Mouse (Mus musculus) liver, embryonic 11.5 days (tissue): ENCODE data around the gene Ccdc43. TPM values are rescaled to one million over a fixed set of nuclear protein-coding genes. Genes with fewer than 3 reads are reported as not detected.
"Not testable (repeated sequence)": the region's sequence is repeated elsewhere in the genome, so short reads cannot be mapped to it uniquely, and the experiment has no call there.

Source experiments
- ATAC-seq: fragments of 200-750 bp; cut with Nextera tagmentation; replicated peaks from 2 replicates; pipeline ENCODE4 v1.8.0; 2017; ENCODE audit warnings: moderate number of reproducible peaks, mild to moderate bottlenecking, moderate TSS enrichment, moderate library complexity; ENCODE audit not compliant: low FRiP score
- DNase-seq: peaks from one replicate; pipeline ENCODE4 v3.0.0-alpha.2; 2017; ENCODE audit warnings: low spot score
- H3K27ac ChIP-seq: fragments of 300-500 bp; sonication (generic); 2 replicates; pipeline ENCODE4 v1.5.1; 2014; ENCODE audit warnings: mild to moderate bottlenecking, low read depth, low read length, control low read depth
- H3K27me3 ChIP-seq: fragments of 300-500 bp; sonication (generic); replicated peaks from 2 replicates; pipeline ENCODE4 v1.6.1; 2014; ENCODE audit warnings: low read length, mixed read lengths; ENCODE audit not compliant: control insufficient read depth, insufficient read depth
- H3K36me3 ChIP-seq: fragments of 300-500 bp; sonication (generic); 2 replicates; pipeline ENCODE4 v1.6.1; 2014; ENCODE audit warnings: mild to moderate bottlenecking, low read length, moderate library complexity, mixed read lengths; ENCODE audit not compliant: control insufficient read depth, insufficient read depth
- H3K4me1 ChIP-seq: fragments of 300-500 bp; sonication (generic); replicated peaks from 2 replicates; pipeline ENCODE4 v1.6.1; 2014; ENCODE audit warnings: low read length, mixed read lengths; ENCODE audit not compliant: control insufficient read depth, insufficient read depth
- H3K4me2 ChIP-seq: fragments of 300-500 bp; sonication (generic); 2 replicates; pipeline ENCODE4 v1.6.1; 2014; ENCODE audit warnings: mild to moderate bottlenecking, control low read depth, moderate library complexity
- H3K4me3 ChIP-seq: fragments of 300-500 bp; sonication (generic); 2 replicates; pipeline ENCODE4 v1.5.1; 2014; ENCODE audit warnings: low read depth, low read length, control low read depth
- H3K9ac ChIP-seq: fragments of 300-500 bp; sonication (generic); 2 replicates; pipeline ENCODE4 v1.6.1; 2014; ENCODE audit warnings: low read depth, low read length, control low read depth
- H3K9me3 ChIP-seq: fragments of 300-500 bp; sonication (generic); 2 replicates; pipeline ENCODE4 v1.6.1; 2016; ENCODE audit warnings: low read length, inconsistent platforms, mixed read lengths; ENCODE audit not compliant: control insufficient read depth
- WGBS: fragments of 180-500 bp; shearing (Covaris S2); extraction: QIAGEN DNeasy Blood & Tissue Kit; methylation state at CpG from one replicate; pipeline ENCODE4 v1.1.7; 2014; 5-methylcytosine and 5-hydroxymethylcytosine counted together
- polyA plus RNA-seq: library from polyadenylated mRNA; unstranded; fragments of >200 nt; fragmentation: Nextera tagmentation; extraction: Ambion mirVana; gene quantifications from 2 replicates; pipeline ENCODE4 v1.2.1, GENCODE M21; 2014

The Ccdc43 gene
- polyA plus RNA-seq, 1 experiment from 2014 or later = 39.9 TPM

DNA sequence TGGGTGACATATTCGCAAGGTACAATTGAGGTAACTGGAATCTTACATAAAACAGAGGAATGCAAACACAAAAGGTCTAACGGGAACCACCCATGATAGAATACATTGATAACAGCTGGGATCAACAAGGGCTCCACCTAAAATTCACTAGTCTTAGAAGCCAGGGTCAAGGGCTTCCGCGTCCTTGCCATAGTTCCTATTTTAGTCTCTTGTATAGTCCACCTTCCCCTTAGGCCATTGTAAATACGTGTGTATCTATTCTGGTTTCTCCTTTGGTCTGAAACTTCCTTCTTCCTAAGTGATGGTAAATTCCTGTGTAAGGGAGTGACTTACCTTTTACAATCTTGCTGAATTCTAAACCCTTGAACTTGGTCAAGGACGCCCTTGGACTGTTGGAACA is 4.6 kb upstream of the Ccdc43 start:
- H3K9me3 ChIP-seq, DNase-seq, H3K27ac ChIP-seq, H3K4me3 ChIP-seq, H3K4me1 ChIP-seq, ATAC-seq, H3K4me2 ChIP-seq, H3K36me3 ChIP-seq, H3K27me3 ChIP-seq, H3K9ac ChIP-seq: not testable (repeated sequence)
- WGBS = 88% methylated on average over 5 of the region's 6 CpGs

DNA sequence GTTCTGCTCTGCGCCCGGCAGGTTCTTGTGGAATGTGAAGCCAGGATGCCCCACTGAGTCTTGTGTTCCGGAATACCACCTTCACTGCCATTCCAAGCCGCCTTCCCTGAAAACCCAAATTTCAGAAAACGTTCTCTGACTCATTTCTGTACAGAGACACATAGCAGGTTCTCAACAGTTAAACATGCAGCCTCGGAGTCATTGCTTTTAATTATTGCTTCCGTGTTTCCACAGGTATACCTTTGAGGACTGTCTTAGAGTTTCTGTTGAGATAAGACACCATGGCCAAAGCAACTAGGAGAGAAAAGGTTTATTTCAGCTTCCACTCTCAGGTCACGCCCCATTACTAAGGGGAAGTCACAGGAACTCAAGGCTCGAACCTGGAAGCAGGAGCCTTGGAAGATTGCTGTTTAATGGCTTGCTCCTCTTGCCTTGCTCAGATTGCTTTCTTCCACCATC is 465 bp upstream of the Ccdc43 start:
- H3K4me2 ChIP-seq = peak overlapping the region; percentile 86
- H3K27me3 ChIP-seq = no peaks in the 10 kb centered on the region
- peak overlapping the region; percentile 79 for H3K9ac ChIP-seq
- H3K36me3 ChIP-seq = no peaks in the 10 kb centered on the region
- no peaks in the 10 kb centered on the region for H3K9me3 ChIP-seq
- H3K4me1 ChIP-seq = peaks cover 7% of the 10 kb centered on the region
- 17% methylated on average over 9 of the region's 9 CpGs for WGBS
- DNase-seq (no peak), ATAC-seq (peak; percentile 28; the same call in 1 of the 2 replicates)
- H3K4me3 ChIP-seq = peak overlapping the region; percentile 78
- H3K27ac ChIP-seq = no peak overlapping the region

DNA sequence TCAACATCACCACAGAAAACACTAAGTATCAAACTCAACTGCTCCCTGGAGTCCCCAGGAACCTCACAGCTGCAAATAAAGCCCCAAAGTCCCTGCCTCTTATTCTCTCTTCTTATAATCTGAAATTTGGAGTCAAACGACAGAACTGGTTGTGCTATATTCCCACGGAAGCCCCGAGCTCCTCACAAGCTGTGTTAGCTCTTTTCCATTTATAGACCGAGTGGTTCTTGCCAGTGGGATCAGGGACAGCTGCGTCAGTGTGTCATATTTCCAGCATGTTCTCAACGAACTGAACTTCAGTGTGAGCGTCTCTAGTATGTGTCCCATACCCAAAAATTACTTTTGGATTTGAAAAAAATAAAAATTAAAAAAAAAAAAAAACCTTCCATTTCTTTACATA is 2.3 kb downstream of the Ccdc43 start:
- DNase-seq = no peak
- ATAC-seq = no peak
- H3K27ac ChIP-seq = no peak overlapping the region
- H3K27me3 ChIP-seq = no peaks in the 10 kb centered on the region
- H3K36me3 ChIP-seq = no peaks in the 10 kb centered on the region
- WGBS = 92% methylated on average over 7 of the region's 7 CpGs
- H3K9ac ChIP-seq = no peak overlapping the region
- no peaks in the 10 kb centered on the region for H3K9me3 ChIP-seq
- no peak overlapping the region for H3K4me2 ChIP-seq
- peaks cover 7% of the 10 kb centered on the region for H3K4me1 ChIP-seq
- H3K4me3 ChIP-seq = no peak overlapping the region

DNA sequence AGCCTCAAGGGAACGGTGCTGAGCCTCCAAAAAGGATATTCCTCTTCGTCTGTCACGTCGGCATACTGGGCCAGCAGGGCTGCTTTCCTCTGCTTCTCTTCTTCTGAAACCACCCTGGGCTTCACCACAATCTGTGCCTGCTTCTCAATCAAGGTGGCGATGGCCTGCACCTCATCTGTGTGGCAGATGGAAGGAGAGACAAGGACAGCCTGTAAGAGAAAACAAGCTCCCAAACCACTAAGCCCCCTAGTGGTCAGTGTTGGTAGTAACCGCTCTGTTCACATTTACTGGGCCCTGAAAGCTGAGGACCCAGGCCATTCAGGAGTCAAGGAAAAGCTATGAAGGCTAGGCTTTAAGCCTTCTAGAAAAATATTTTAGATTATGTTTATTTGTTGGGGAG is 7.4 kb downstream of the Ccdc43 start:
- no peak overlapping the region for H3K27ac ChIP-seq
- H3K27me3 ChIP-seq = no peaks in the 10 kb centered on the region
- ATAC-seq = no peak
- 66% methylated on average over 6 of the region's 6 CpGs for WGBS
- peaks cover 6% of the 10 kb centered on the region; the same call in 1 of the 2 replicates for H3K36me3 ChIP-seq
- H3K9ac ChIP-seq = no peak overlapping the region
- H3K9me3 ChIP-seq = no peaks in the 10 kb centered on the region
- H3K4me1 ChIP-seq = no peaks in the 10 kb centered on the region
- H3K4me3 ChIP-seq = no peak overlapping the region
- peak; percentile 50 for DNase-seq
- no peak overlapping the region for H3K4me2 ChIP-seq

DNA sequence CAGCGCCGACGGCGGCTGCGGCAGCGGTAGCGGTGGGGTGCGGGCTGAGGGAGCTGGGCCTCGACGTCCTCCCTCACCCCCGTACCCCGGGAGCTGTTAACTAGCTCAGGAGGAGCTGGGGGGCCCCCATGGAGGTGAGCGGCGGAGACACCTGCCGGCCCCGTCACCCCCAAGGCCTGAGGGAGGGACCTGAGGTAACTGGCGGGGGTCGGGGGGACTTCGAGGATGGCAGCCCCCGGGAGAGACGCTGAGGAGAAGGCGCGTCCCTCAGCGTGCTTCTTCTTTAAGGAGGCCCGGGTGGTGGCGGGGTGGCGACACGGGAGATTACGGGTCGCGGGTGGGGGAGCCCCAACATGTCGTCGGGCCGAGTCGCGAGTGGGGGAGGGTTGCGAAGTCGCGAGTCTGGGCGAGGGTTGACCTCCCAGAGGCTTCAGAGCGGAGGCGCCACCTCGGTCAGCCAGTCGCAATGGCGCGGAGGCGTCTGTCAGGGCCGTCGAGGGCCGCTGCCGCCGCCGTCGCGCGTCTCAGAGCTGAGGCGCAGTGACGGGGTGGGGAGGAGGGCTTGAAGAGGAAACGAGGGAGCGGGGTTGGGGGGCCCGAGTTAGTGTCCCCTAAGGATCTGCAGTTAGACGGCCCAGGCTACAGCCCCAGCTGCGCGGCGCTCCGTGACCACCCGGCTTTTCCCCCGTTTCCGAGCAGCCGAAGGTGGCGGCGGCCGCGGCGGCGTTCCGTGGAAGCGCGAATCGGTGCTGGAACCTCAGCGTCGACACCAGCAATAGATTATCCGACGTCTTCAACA is 31.7 kb downstream of the Ccdc43 start:
- no peak for ATAC-seq
- Histone ChIP-seq H3K27ac (no peak overlapping the region), H3K4me1 (no peaks in the 10 kb centered on the region), H3K9me3 (peaks cover 5% of the 10 kb centered on the region; the same call in 1 of the 2 replicates), H3K4me2 (peak overlapping the region; percentile 21), H3K36me3 (no peaks in the 10 kb centered on the region), H3K9ac (no peak overlapping the region), H3K4me3 (peak overlapping the region; percentile 17), H3K27me3 (peaks cover 25% of the 10 kb centered on the region)
- DNase-seq = no peak
- 35% methylated on average over 84 of the region's 84 CpGs for WGBS

DNA sequence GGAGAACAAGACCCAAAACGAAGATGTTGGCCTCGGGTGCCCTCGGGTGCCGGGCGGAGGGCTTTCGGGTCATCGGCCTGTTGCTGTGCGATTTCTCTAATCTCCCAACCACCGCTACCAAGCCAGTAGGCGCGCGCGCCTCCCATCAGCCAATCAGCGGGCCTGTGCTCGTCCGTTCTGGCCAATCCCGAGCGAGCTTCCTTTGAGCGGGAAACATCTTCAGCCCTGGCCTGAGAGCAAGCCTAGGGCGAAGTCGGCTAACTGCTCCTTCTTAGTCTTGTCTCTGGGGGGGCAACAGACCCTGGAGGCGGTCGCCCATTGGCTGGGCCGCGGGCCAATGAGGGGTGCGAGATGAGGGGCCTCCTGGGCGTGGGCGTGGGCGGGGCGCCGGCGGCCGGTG is 32.4 kb downstream of the Ccdc43 start:
- Histone ChIP-seq H3K4me2 (peak overlapping the region; percentile 14; the same call in 1 of the 2 replicates), H3K9me3 (peaks cover 5% of the 10 kb centered on the region; the same call in 1 of the 2 replicates), H3K27ac (no peak overlapping the region), H3K27me3 (peaks cover 25% of the 10 kb centered on the region), H3K4me3 (peak overlapping the region; percentile 17; the same call in 1 of the 2 replicates), H3K4me1 (no peaks in the 10 kb centered on the region), H3K36me3 (no peaks in the 10 kb centered on the region), H3K9ac (no peak overlapping the region)
- ATAC-seq (no peak), DNase-seq (no peak)
- WGBS = 39% methylated on average over 33 of the region's 33 CpGs

DNA sequence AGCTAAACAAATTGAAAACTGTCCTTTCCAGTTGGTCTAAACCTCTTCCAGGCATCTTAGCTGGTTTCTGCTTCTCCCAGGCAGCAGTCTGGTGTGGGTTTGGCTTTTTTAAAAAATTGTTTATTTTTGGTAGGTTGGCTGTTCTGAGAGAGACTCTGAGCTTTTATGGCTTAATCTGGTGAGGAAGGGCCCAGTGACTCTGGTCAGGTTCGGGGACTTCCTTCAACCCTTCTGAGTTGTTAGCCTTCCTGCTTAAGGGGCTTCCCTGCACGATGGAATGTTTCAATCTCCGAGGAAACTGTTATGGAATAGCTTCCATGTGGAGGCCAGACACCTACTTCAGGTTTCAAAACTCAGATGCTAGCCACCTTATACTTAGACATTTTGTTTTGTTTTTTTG is 34.2 kb downstream of the Ccdc43 start, which contains the start of gene Meioc:
Gene Meioc (plus strand): TSS at position 301 of the 400 bp plus-strand sequence.
- H3K4me2 ChIP-seq = no peak within 1 kb of the TSS
- ATAC-seq = no peak
- peaks cover 5% of the 10 kb centered on the region; the same call in 1 of the 2 replicates for H3K9me3 ChIP-seq
- H3K27me3 ChIP-seq = peaks cover 25% of the 10 kb centered on the region
- H3K9ac ChIP-seq = no peak within 1 kb of the TSS
- H3K4me3 ChIP-seq = no peak within 1 kb of the TSS
- no peaks in the 10 kb centered on the region for H3K36me3 ChIP-seq
- H3K4me1 ChIP-seq = no peaks in the 10 kb centered on the region
- WGBS = 58% methylated on average over 3 of the region's 3 CpGs
- H3K27ac ChIP-seq = no peak within 1 kb of the TSS
- DNase-seq = no peak

DNA sequence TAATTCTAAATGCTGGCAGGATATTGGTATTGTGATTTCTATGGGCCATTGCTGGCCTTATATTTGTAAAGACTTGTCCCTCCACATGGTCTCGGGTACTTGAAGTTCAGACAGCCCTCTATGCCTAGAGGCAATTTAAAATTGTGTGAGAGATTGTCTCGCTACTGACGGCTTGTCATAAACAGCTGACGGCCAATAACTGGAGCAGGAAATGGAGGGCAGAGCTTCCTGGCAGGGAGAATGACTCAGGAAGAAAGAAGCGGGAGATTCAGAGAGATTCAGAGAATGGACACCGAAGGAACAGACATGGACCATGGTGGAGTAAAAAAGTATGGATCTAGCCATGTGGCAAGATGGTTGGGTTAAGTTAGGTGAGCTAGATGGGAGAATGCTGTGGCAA is 40.7 kb downstream of the Ccdc43 start:
- Histone ChIP-seq H3K27me3 (no peaks in the 10 kb centered on the region), H3K27ac (no peak overlapping the region), H3K4me3 (no peak overlapping the region), H3K4me2 (no peak overlapping the region), H3K9ac (no peak overlapping the region), H3K9me3 (no peaks in the 10 kb centered on the region), H3K4me1 (no peaks in the 10 kb centered on the region), H3K36me3 (no peaks in the 10 kb centered on the region)
- ATAC-seq (no peak), DNase-seq (no peak)
- 54% methylated on average over 6 of the region's 6 CpGs for WGBS
